Mouse (Mus musculus) common myeloid progenitor, adult 5-6 weeks (primary cell): Measurements from ENCODE around the gene Grn. TPM values are rescaled to one million over a fixed set of nuclear protein-coding genes. Genes with fewer than 3 reads are reported as not detected.
A peak's percentile ranks its signal among the peaks of the same experiment; 100 is the strongest.

Experiments used
- ATAC-seq: replicated peaks from 2 replicates; pipeline ENCODE4 v1.8.0; 2016; ENCODE audit warnings: low read depth, mild to moderate bottlenecking, moderate TSS enrichment, inconsistent platforms; ENCODE audit not compliant: poor library complexity, severe bottlenecking
- total RNA-seq: library from RNA; stranded (forward); fragments of 200-1000, 187-1606 nt; gene quantifications from 2 replicates; pipeline ENCODE4 v1.2.3, GENCODE M21; 2017

Grn gene
- total RNA-seq, 1 experiment from 2014 or later = 26.1 TPM

- ATAC-seq = no peak
Observed at GRCm38 (mm10) chr11:102465713-102466436, 35.8 kb downstream of the Grn start.

GRCm38 (mm10) chr11:102467041-102467631 lies 37.0 kb downstream of the Grn start:
- peak; percentile 76 for ATAC-seq

- peak; percentile 75 for ATAC-seq
Observed at GRCm38 (mm10) chr11:102469648-102470357, 39.7 kb downstream of the Grn start, which contains the start of gene Itga2b. Gene Itga2b (minus strand): TSS chr11:102470122.

- ATAC-seq = no peak
Observed at GRCm38 (mm10) chr11:102475027-102475426, 44.9 kb downstream of the Grn start.

- ATAC-seq = 0 out of 2 replicates have a peak, but pooled peaks have one; percentile 21
Observed at GRCm38 (mm10) chr11:102478671-102479070, 48.6 kb downstream of the Grn start.

GRCm38 (mm10) chr11:102479581-102479980 lies 49.5 kb downstream of the Grn start:
- ATAC-seq = no peak

GRCm38 (mm10) chr11:102480111-102480510 lies 50.0 kb downstream of the Grn start:
- no peak for ATAC-seq

GRCm38 (mm10) chr11:102480897-102481296 lies 50.8 kb downstream of the Grn start:
- ATAC-seq = no peak

- ATAC-seq = no peak
Observed at GRCm38 (mm10) chr11:102481779-102482178, 51.7 kb downstream of the Grn start.

Other genes with a start within 250 kb of the Grn start
- gene Lsm12, start 245.0 kb upstream of the Grn start, total RNA-seq = 62.2 and 71.8 TPM in 2 replicates
- gene G6pc3, start 240.7 kb upstream of the Grn start, total RNA-seq = 45.2 and 51.6 TPM in 2 replicates
- 20.7 and 26.0 TPM in 2 replicates for gene Hdac5, start 200.1 kb upstream of the Grn start, total RNA-seq
- 4.8 and 5.3 TPM in 2 replicates for gene BC030867, start 181.4 kb upstream of the Grn start, total RNA-seq
- gene Asb16, start 161.6 kb upstream of the Grn start, total RNA-seq = 0.18 and 1.5 TPM in 2 replicates
- gene Tmub2, start 145.4 kb upstream of the Grn start, total RNA-seq = 24.4 and 27.5 TPM in 2 replicates
- gene Atxn7l3, start 133.7 kb upstream of the Grn start, total RNA-seq = 19.4 and 30.4 TPM in 2 replicates
- gene Ubtf, start 110.6 kb upstream of the Grn start, total RNA-seq = 173 and 184 TPM in 2 replicates
- 0.78 and 2.9 TPM in 2 replicates for gene Slc4a1, start 64.1 kb upstream of the Grn start, total RNA-seq
- 1.1 TPM in 1 of 2 replicates, not detected in the other for gene Rundc3a, start 36.9 kb upstream of the Grn start, total RNA-seq
- gene Slc25a39, start 22.4 kb upstream of the Grn start, total RNA-seq = 24.6 and 35.4 TPM in 2 replicates
- 8.2 and 11.6 TPM in 2 replicates for gene Fam171a2, start 17.4 kb downstream of the Grn start, total RNA-seq
- gene Itga2b, start 39.8 kb downstream of the Grn start, total RNA-seq = 142 and 145 TPM in 2 replicates
- 32.6 and 42.1 TPM in 2 replicates for gene Gpatch8, start 126.1 kb downstream of the Grn start, total RNA-seq
- not detected in 2 replicates for gene Gm11627, start 149.1 kb downstream of the Grn start, total RNA-seq
- gene Fzd2, start 174.1 kb downstream of the Grn start, total RNA-seq = not detected in 2 replicates
- not detected in 2 replicates for gene Meioc, start 233.4 kb downstream of the Grn start, total RNA-seq